Mouse (Mus musculus): ENCODE measurements around the gene Krt1.
A peak's percentile ranks its signal among the peaks of the same experiment; 100 is the strongest.

Gene Krt1

DNA sequence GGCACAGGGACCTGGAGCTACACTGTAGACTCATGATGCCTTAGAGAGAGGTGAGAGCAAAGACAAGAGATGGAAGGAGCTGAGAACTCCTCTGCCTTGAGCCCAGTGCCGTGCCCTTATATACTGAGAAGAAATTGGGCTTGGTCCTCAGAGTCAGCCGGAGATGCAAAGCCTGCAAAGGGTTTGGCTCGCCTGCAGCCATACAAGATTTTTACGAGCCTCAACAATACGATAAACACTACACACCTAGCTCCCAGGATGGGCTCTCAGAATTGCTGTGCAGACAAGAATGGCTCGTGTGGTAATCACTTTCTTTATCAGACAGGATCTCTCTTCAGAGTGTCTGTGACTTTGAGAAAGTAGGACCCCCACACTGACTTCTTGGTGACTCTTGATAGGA lies at the start of gene Krt1:
Gene Krt1, minus strand, starts transcription at position 101 of the 400 bp plus-strand sequence.
- DNase-seq: no peak

DNA sequence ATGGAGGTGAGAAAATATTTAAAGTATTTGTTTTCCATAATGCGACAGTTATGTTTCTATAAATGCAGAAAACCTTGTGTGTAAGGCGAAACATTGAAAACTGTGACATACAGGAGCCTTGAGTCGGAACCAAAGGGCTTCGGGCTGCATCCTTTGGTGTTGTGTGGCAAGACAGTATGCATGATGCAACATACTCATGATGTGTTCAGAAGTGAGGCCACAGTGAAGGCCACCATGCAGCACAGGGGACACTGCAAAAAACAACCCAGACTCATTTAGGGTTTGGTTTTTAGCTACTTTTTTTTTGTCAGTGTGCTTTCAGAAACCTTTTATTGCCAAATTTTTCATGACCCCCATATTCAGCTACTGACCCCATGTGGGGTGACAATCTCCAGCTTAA lies 44.6 kb upstream of the Krt1 start:
- DNase-seq: no peak

GRCm38 (mm10) chr15:101892820-101893219 lies 42.2 kb upstream of the Krt1 start, which contains the start of gene Krt76:
Krt76 (minus strand) TSS chr15:101892920.
- DNase-seq: no peak

DNA sequence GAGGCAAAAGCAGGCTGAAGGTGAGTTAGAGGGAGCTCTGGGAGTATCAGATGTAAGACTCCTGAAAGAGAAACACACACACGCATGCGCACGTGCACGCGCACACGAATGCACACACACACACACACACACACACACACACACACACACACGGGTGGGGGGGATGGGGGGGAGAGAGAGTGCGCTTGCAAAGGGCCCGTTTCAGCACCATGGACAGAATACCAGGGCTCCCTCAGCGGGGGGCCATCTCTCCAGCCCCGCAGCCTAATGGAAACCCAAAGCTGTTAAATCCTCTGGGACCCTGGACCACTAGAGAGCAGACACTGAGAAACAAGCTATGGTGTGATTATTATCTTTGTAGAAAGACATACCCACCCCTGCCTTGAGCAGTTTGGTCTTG lies 29.2 kb upstream of the Krt1 start:
- no peak for DNase-seq

DNA sequence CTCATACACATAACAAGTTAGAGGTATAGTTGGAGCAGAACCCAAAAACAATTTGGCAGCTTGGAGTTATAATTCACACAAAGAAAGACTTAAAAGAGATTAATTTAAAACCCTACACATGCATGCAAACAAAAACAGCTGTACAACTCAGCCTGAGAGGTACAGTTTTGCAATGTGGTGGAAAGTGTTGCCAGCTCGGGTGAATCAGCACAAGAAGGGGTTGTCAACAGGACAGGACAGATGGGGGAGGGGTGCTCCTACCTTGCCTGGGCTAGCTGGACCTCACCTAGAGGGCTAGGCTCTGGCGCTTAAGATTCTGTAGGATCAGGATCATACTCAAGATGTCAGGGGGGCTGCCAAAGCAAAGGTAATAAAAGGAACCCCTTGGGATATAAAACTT lies 27.4 kb upstream of the Krt1 start:
- no peak for DNase-seq

DNA sequence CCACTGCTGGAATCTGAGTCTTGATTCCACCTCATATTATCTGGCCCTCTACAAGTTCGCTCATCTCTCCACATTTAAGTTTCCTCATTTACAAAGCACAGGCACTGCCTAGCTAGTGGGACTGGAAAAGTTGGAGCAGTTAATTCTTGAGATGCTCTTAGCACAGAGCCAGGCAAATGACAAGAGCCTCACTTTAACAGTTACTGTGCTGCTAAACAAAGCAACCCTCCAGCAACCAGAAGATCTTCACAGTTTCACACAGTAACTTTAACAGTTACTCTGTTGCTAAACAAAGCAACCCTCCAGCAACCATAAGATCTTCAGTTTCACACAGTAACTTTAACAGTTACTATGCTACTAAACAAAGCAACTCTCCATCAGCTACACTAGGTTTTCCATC lies 23.8 kb upstream of the Krt1 start:
- no peak for DNase-seq

DNA sequence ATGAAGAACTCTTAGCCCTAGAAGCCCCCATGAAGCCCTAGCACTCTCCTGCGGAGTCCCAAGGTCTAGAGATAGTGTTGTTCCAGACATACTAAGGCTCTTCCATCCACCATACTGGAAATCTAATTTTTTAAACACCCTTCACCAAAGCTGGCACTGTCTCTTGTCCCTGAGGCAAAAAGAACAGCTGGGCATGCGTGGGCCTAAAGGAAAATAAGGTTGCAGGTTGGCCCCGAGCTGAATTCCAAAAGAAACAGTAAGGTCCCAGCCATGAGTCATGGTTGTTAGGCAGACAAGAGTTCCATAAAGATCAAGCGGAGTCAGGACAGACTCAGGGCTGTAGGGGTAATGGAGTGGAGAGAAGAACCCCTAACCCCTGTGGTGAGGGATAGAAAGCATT lies 22.6 kb upstream of the Krt1 start:
- no peak for DNase-seq

GRCm38 (mm10) chr15:101869431-101869830 lies 18.8 kb upstream of the Krt1 start, which contains the start of gene Krt77:
Krt77 (minus strand) TSS chr15:101869705.
- DNase-seq: no peak

- DNase-seq: no peak
These were observed 16.2 kb upstream of the Krt1 start for GRCm38 (mm10) chr15:101866754-101867153.

DNA sequence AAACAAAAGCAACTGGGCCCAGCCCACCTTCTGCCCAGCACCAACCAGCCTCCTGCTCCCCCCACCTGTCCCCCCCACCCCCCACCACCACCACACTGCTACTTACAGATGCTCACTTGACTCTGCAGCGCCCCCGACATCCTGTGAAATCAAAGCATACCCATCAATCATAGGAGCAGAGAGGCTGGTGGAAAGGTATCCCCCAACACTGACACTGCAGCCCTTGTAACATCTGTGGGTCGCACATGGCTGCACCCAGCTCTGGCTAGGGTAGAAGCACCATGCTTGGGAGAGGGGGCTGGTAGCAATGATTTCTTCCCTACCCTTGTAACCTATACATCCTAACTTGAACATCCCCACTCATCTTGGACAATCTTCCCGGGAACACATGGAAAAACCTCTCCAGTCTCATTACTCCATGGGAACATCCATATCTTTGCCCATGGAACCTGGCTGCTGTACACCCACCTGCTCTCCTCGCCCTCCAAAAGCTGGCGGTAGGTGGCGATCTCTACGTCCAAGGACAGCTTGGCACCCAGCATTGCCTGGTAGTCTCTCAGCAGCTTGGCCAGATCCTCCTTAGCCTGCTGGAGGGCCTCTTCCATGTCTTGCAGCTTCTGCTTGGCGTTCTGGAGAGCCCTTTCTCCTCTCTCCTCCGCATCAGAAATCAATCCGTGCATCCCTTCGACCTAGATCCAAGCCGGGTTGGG lies 10.0 kb upstream of the Krt1 start:
- no peak for DNase-seq

DNA sequence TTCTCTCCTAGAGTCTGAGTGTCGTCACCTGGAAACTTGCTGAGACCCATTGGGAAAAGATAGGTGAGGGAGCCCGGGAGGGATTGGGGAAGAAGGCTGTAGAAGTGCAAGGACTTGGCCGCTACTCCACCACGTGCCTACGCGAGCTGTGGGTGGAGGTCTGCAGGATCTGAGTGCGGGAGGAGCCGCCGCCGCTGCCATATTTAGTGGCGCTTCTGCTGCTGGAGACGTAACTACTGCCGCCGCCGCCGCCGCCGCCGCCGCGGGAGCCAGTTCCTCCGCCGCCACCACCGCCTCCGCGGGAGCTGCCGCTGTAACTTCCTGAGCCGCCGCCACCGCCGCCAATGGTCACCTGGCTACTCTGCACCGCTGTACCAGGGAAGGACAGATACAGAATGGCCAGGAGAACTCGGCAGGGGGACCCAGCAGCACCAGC lies 9.2 kb upstream of the Krt1 start:
- DNase-seq: peak; percentile 29

DNA sequence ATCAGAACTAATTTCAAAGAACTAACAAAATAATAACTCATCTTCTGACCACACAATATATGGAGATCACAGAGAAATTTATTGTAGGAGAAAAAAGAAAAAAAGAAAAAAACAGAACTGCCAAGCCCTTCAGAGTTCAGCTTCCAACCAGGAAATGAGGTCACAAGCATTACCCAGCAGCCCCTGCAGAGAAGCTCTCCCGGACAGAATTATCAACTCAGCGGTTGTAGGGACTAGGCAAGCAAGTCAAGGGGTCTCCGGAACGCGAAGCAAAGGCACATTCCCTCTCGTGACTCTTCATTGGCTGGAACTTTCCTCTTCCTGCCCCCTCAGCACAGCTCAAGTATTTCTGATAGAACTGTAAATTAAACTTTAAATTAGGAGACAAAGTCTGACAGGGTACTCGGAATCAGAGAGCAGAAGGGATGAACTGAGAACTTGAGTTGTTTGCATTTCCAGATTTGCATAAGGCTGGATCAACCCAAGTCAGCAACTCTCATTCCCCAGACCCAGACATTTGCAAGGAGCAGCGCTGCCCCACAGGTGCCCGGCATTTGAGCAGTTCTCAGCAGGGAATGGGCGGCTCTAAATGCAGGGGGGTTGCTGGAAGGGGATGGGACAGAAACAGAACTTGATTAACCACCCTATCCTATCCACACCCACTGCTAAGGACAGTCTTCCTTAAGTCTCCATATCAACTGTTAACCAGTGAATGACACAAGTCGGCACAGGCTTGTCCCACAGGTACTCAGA lies 8.3 kb upstream of the Krt1 start:
- DNase-seq: no peak

GRCm38 (mm10) chr15:101856696-101857095 lies 6.1 kb upstream of the Krt1 start:
- no peak for DNase-seq

DNA sequence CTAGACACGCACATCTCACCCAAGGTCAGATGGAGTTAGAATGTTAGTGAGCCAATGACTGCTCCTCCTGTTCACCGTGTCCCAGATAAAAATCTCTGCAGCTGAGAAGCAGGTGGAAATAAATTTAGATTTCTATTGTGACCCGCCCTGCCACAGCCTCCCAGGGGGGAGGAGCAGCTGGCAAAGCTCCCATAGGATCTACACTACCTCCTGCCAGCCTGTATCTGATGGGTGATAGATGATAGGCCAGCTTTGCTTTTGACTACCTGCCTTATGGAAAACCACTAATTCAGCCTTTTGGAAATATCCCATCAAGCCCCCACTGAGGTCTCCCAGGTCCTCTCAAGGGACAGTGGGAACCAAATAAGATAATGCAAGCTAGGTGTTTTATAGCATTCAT lies 5.1 kb upstream of the Krt1 start:
- DNase-seq: no peak

DNA sequence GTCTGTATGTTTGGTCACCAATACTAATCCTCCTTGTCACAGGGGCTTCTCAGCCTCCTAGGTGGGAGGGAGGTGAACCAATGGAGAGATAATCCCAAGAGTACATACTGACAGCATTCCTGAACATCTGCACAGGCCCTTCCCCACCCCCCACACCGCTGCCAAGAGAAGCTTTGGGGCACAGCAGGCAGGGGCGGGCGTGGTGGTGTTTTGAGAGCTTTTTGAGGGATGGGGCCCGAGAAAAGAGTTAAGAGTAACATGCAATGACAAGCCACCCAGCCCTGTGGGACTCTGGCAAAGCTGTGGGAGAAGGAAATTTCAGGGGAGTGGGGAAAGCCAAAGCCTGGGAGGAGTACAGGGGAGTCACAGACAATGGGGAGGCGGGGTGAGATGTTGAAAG lies 3.7 kb upstream of the Krt1 start:
- no peak for DNase-seq

DNA sequence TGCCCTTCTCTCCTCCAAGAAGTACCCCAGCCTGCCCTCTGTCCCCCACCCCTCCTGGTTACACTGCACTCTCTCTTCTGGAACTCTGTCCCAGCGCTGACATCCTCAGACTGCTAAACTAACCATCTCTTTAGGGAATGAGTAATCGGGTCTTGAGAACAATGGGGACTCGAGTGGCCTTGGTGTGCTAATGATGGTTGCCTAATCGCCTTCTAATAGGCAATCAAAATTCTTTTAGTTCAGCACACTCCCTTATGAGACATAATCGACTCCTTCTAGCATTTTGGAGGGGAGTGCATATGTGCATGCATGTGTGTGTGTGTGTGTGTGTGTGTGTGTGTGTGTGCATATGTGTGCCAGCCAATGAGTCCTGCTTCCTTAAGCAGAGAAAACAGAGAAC lies 2.0 kb upstream of the Krt1 start:
- DNase-seq: no peak

DNA sequence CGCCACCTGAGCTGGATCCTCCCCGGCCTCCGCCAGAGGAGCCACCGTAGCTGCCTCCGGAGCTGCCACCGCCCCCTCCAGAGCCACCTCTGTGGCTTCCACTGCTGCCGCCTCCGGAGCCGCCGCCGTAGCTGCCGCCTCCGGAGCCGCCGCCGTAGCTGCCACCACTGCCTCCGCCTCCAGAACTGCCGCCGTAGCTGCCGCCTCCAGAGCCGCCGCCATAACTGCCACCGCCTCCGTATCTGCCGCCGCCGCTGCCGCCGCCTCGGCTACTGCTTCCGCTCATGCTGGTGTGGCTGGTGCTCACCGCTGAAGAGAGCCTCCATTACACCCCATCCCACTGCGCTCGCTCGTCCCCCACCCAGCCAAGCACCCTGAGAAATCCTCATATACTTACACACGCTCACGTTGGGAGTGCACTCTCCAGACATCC lies 4.6 kb downstream of the Krt1 start:
- DNase-seq: peak; percentile 54

DNA sequence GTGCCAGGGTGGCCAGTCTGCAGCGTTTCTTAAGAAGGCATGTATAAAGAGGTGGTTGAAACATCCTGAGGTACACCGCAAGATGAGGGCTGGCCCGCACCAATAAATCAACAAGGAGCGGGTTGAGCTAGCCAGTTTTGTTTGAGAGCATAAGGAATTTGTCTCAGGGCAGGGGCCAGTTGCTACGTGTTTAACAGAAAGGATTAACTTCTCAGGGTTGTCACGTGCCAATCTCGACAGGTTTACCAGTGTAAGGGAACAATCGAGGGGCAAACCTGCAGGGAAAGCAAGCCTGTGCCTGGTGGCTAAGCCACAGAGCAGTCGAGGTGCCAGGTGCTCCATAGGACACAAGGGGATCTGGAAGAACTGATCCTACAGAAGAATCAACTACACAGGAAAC lies 7.4 kb downstream of the Krt1 start:
- DNase-seq: no peak

DNA sequence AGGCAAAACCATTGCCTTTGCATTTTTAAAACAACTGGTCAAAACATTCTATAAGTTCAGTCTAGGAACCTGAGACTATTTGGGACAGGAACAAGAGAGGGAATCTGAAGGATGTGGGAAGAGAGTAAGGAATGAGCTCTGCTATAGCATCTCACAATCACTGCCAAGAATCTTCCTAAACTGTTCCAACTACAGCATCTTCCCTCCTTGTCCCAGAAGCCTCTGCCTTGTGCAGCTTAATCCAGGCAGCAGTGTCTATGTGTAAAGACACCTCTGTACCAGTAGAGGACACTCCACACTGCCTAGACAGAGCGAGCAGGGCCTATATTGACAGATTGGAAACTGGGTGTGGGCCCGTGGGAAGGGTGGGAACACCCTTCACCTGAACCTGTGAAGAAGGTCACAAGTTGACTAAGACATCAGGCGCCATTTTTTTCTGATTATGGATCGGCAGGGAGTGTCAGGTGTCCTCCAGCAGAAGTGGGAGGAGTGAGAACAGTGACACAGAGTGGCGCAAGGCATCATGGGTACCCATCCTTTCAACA lies 15.7 kb downstream of the Krt1 start:
- DNase-seq: no peak

DNA sequence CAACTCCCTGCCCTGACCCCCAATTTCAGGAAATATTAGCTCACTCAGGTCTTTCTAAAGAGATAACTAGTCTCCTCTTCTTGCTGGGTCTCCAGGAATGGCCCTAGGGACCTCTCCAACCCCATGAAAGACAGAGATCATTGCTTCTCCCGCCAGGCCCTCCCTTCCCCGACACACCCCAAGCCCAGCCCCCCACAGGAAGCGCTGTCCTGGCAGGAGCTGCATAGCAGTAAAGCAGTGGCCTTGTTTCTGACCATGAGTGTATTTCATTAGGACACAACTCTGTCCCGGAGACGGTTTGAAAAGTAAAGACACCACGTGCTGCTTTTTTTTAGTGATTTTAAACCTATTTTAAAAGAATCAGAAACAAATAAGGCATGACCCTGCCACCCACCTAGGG lies 17.5 kb downstream of the Krt1 start:
- no peak for DNase-seq

- DNase-seq: no peak
These were observed 21.2 kb downstream of the Krt1 start for GRCm38 (mm10) chr15:101829441-101829840.

GRCm38 (mm10) chr15:101821786-101822185 lies 28.8 kb downstream of the Krt1 start:
- no peak for DNase-seq

DNA sequence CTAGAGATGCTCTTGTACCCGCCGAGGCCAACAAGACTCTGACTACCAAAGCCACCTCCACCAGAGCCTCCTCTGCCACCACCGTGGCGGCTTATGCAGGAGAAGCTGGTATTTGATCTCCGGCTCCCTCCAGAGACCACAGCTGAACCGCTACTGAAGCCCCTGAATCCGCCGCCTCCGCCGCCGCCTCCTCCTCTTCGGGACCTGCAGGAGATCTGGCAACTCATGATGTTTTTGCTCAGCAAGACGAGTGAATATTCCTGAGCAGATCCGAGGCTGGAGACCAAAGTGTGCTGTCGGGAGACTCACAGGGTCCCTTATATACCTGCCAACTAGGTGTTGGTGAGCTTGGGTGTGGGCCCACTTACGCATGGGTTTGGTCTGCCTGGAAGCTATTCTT lies 32.7 kb downstream of the Krt1 start, which contains the start of gene Krt2:
Gene Krt2, minus strand, starts transcription at position 295 of the 400 bp plus-strand sequence.
- no peak for DNase-seq
